Mouse (Mus musculus) cerebellum, adult 9-11 months (tissue): ENCODE results near the gene Klrg1.

ENCODE experiments used
- DNase-seq: peaks from one replicate; pipeline ENCODE4 v3.0.0; 2022

Gene Klrg1

GRCm38 (mm10) chr6:122282782-122283181 is at the start of gene Klrg1:
Gene Klrg1 (minus strand): TSS chr6:122282882.
- no peak for DNase-seq

GRCm38 (mm10) chr6:122325361-122325975 is 42.8 kb upstream of the Klrg1 start:
- DNase-seq, result no peak

- no peak for DNase-seq
Observed at GRCm38 (mm10) chr6:122318726-122319125, 36.0 kb upstream of the Klrg1 start.

- DNase-seq, result no peak
Observed at GRCm38 (mm10) chr6:122310187-122310820, 27.6 kb upstream of the Klrg1 start.

- peak; percentile 28 for DNase-seq
Observed at GRCm38 (mm10) chr6:122309446-122309960, 26.8 kb upstream of the Klrg1 start.

GRCm38 (mm10) chr6:122308505-122309393 is 26.1 kb upstream of the Klrg1 start, which contains the start of gene M6pr:
Gene M6pr (plus strand): TSS chr6:122308720.
- DNase-seq, result peak; percentile 99

- no peak for DNase-seq
Observed at GRCm38 (mm10) chr6:122308136-122308504, 25.4 kb upstream of the Klrg1 start.

GRCm38 (mm10) chr6:122306707-122307106 is 24.0 kb upstream of the Klrg1 start:
- DNase-seq, result no peak

- DNase-seq, result no peak
Observed at GRCm38 (mm10) chr6:122304790-122305555, 22.3 kb upstream of the Klrg1 start.

- peak; percentile 50 for DNase-seq
Observed at GRCm38 (mm10) chr6:122304355-122304754, 21.7 kb upstream of the Klrg1 start.

- no peak for DNase-seq
Observed at GRCm38 (mm10) chr6:122303526-122303925, 20.8 kb upstream of the Klrg1 start.

GRCm38 (mm10) chr6:122302661-122303060 is 20.0 kb upstream of the Klrg1 start:
- no peak for DNase-seq

GRCm38 (mm10) chr6:122302121-122302520 is 19.4 kb upstream of the Klrg1 start:
- no peak for DNase-seq

GRCm38 (mm10) chr6:122299621-122300133 is 17.0 kb upstream of the Klrg1 start:
- no peak for DNase-seq

- no peak for DNase-seq
Observed at GRCm38 (mm10) chr6:122298223-122298609, 15.5 kb upstream of the Klrg1 start.

GRCm38 (mm10) chr6:122297279-122298222 is 14.9 kb upstream of the Klrg1 start:
- no peak for DNase-seq

GRCm38 (mm10) chr6:122296918-122297278 is 14.2 kb upstream of the Klrg1 start:
- DNase-seq, result no peak

GRCm38 (mm10) chr6:122295242-122295641 is 12.6 kb upstream of the Klrg1 start:
- no peak for DNase-seq

GRCm38 (mm10) chr6:122294290-122294689 is 11.6 kb upstream of the Klrg1 start:
- DNase-seq, result no peak

GRCm38 (mm10) chr6:122293796-122294195 is 11.1 kb upstream of the Klrg1 start:
- DNase-seq, result no peak

- DNase-seq, result no peak
Observed at GRCm38 (mm10) chr6:122293121-122293520, 10.4 kb upstream of the Klrg1 start.
